In genomic region chr9:21032491-21032890, GRCm38 (mm10) we compare ENCODE assay signal across 8 mouse cellular contexts. TPM values are rescaled to one million over a fixed set of nuclear protein-coding genes. Genes with fewer than 3 reads are reported as not detected.
DNase-seq lines count a peak whose midpoint lies in the region; ATAC-seq and TF ChIP-seq lines count a peak whose summit lies in the region.

No protein-coding gene starts in this region.

- H3K36me3 ChIP-seq in heart, embryonic 13.5 days: no peaks in the 10 kb centered on the region
- no peaks in the 10 kb centered on the region for H3K36me3 ChIP-seq in hindbrain, embryonic 13.5 days
- no peaks in the 10 kb centered on the region for H3K36me3 ChIP-seq in midbrain, embryonic 13.5 days

- H3K9ac ChIP-seq in heart, embryonic 13.5 days: peak overlapping the region; percentile 78
- H3K9ac ChIP-seq in hindbrain, embryonic 13.5 days: peak overlapping the region; percentile 75
- H3K9ac ChIP-seq in midbrain, embryonic 13.5 days (replicated peaks): no peak overlapping the region

- no peak for TF ChIP-seq CTCF in bone marrow macrophage, adult 2 months (IDR thresholded peaks at IDR 0.05; ENCODE audit: low read depth, low read length)

- no peak for TF ChIP-seq POLR2A in bone marrow macrophage, adult 2 months (IDR thresholded peaks at IDR 0.05; ENCODE audit: borderline replicate concordance, low read depth, low read length)

- H3K27ac ChIP-seq in heart, embryonic 13.5 days (replicated peaks): no peak overlapping the region
- no peak overlapping the region for H3K27ac ChIP-seq in bone marrow macrophage, adult 2 months (ENCODE audit: insufficient read depth, low read depth, low read length)
- no peak overlapping the region for H3K27ac ChIP-seq in hindbrain, embryonic 13.5 days
- no peak overlapping the region for H3K27ac ChIP-seq in midbrain, embryonic 13.5 days

- peaks cover 88% of the 10 kb centered on the region for H3K27me3 ChIP-seq in heart, embryonic 13.5 days (replicated peaks)
- H3K27me3 ChIP-seq in hindbrain, embryonic 13.5 days: peaks cover 99% of the 10 kb centered on the region
- H3K27me3 ChIP-seq in midbrain, embryonic 13.5 days: peaks cover 97% of the 10 kb centered on the region

- no peak for DNase-seq in heart, postnatal 4 days
- no peak for DNase-seq in thymus, postnatal 0 days (ENCODE audit: low spot score)
- DNase-seq in cerebellum, adult 11-12 months: no peak

- H3K9me3 ChIP-seq in heart, embryonic 13.5 days: no peaks in the 10 kb centered on the region
- no peaks in the 10 kb centered on the region for H3K9me3 ChIP-seq in hindbrain, embryonic 13.5 days
- no peaks in the 10 kb centered on the region for H3K9me3 ChIP-seq in midbrain, embryonic 13.5 days

- H3K4me3 ChIP-seq in heart, embryonic 13.5 days: peak overlapping the region; percentile 60
- H3K4me3 ChIP-seq in bone marrow macrophage, adult 2 months (ENCODE audit: insufficient read depth, low read length): peak overlapping the region; percentile 66
- peak overlapping the region; percentile 53 for H3K4me3 ChIP-seq in hindbrain, embryonic 13.5 days
- peak overlapping the region; percentile 51 for H3K4me3 ChIP-seq in midbrain, embryonic 13.5 days (replicated peaks)

- H3K4me1 ChIP-seq in heart, embryonic 13.5 days: peaks cover 76% of the 10 kb centered on the region
- H3K4me1 ChIP-seq in bone marrow macrophage, adult 2 months (ENCODE audit: control insufficient read depth, insufficient read depth, low read length): 0 out of 2 replicates have a peak, but pooled peaks cover 4% of the 10 kb centered on the region
- peaks cover 75% of the 10 kb centered on the region for H3K4me1 ChIP-seq in hindbrain, embryonic 13.5 days (replicated peaks)
- peaks cover 65% of the 10 kb centered on the region for H3K4me1 ChIP-seq in midbrain, embryonic 13.5 days (replicated peaks)

- 2% methylated on average over 7 of the region's 7 CpGs for WGBS in heart, embryonic 13.5 days
- WGBS in hindbrain, embryonic 13.5 days: 5% methylated on average over 7 of the region's 7 CpGs
- WGBS in midbrain, embryonic 13.5 days: 2% methylated on average over 7 of the region's 7 CpGs

- no peak for ATAC-seq in heart, embryonic 13.5 days (ENCODE audit: extremely low read depth, insufficient number of reproducible peaks, low FRiP score, low TSS enrichment)
- no peak for ATAC-seq in hindbrain, embryonic 13.5 days (ENCODE audit: low FRiP score)
- no peak for ATAC-seq in midbrain, embryonic 13.5 days
- no peak for ATAC-seq in granulocyte monocyte progenitor cell, adult 5-6 weeks (replicated peaks; ENCODE audit: poor library complexity, severe bottlenecking)

- peak overlapping the region; percentile 98 for H3K4me2 ChIP-seq in heart, embryonic 13.5 days
- H3K4me2 ChIP-seq in hindbrain, embryonic 13.5 days: peak overlapping the region; percentile 94
- H3K4me2 ChIP-seq in midbrain, embryonic 13.5 days (replicated peaks): peak overlapping the region; percentile 90

RNA-seq across cellular contexts. Expression of gene Icam5, which starts 0.6 kb away (rescaled TPM):
- polyA plus RNA-seq in heart, embryonic 13.5 days (2015; fragmentation: Nextera tagmentation; extraction: Ambion mirVana): 0.04 and 0.05 TPM in 2 replicates
- total RNA-seq in heart, postnatal 4 days (2021): not detected
- 0.31 TPM in 1 of 2 replicates, not detected in the other for polyA plus RNA-seq in bone marrow macrophage, adult 2 months (2012; ENCODE audit: insufficient read depth, insufficient read length, missing spikeins)
- polyA plus RNA-seq in hindbrain, embryonic 13.5 days (2015; fragmentation: Nextera tagmentation; extraction: Ambion mirVana): 0.58 and 0.80 TPM in 2 replicates
- 0.32 and 0.34 TPM in 2 replicates for polyA plus RNA-seq in midbrain, embryonic 13.5 days (2015; fragmentation: Nextera tagmentation; extraction: Ambion mirVana)
- polyA plus RNA-seq in thymus, postnatal 0 days (2015; fragmentation: Nextera tagmentation; extraction: Ambion mirVana): 0.14 and 0.33 TPM in 2 replicates
- 0.36 TPM in 1 of 2 replicates, not detected in the other for total RNA-seq in granulocyte monocyte progenitor cell, adult 5-6 weeks (2014; fragmentation: Nextera tagmentation)
- 0.04 TPM in 1 of 2 replicates, not detected in the other for total RNA-seq in granulocyte monocyte progenitor cell, adult 5-6 weeks (2017)

RNA-seq across cellular contexts. Expression of gene Icam4, which starts 3.3 kb away (rescaled TPM):
- polyA plus RNA-seq in heart, embryonic 13.5 days (2015; fragmentation: Nextera tagmentation; extraction: Ambion mirVana): 3.1 and 8.3 TPM in 2 replicates
- total RNA-seq in heart, postnatal 4 days (2021): under 1 TPM; 0.27 to 0.93 TPM
- polyA plus RNA-seq in bone marrow macrophage, adult 2 months (2012; ENCODE audit: insufficient read depth, insufficient read length, missing spikeins): not detected in 2 replicates
- polyA plus RNA-seq in hindbrain, embryonic 13.5 days (2015; fragmentation: Nextera tagmentation; extraction: Ambion mirVana): 0.21 TPM in 1 of 2 replicates, not detected in the other
- polyA plus RNA-seq in midbrain, embryonic 13.5 days (2015; fragmentation: Nextera tagmentation; extraction: Ambion mirVana): 0.23 TPM in 2 replicates
- 0.31 and 0.48 TPM in 2 replicates for polyA plus RNA-seq in thymus, postnatal 0 days (2015; fragmentation: Nextera tagmentation; extraction: Ambion mirVana)
- 2.1 and 2.3 TPM in 2 replicates for total RNA-seq in granulocyte monocyte progenitor cell, adult 5-6 weeks (2014; fragmentation: Nextera tagmentation)
- 0.31 and 1.2 TPM in 2 replicates for total RNA-seq in granulocyte monocyte progenitor cell, adult 5-6 weeks (2017)

RNA-seq across cellular contexts. Expression of gene Icam1, which starts 16.7 kb away (rescaled TPM):
- polyA plus RNA-seq in heart, embryonic 13.5 days (2015; fragmentation: Nextera tagmentation; extraction: Ambion mirVana): 11.6 and 11.9 TPM in 2 replicates
- total RNA-seq in heart, postnatal 4 days (2021): 1 to 10 TPM; 8.0 to 8.5 TPM
- 67.4 and 79.0 TPM in 2 replicates for polyA plus RNA-seq in bone marrow macrophage, adult 2 months (2012; ENCODE audit: insufficient read depth, insufficient read length, missing spikeins)
- 3.4 and 4.4 TPM in 2 replicates for polyA plus RNA-seq in hindbrain, embryonic 13.5 days (2015; fragmentation: Nextera tagmentation; extraction: Ambion mirVana)
- polyA plus RNA-seq in midbrain, embryonic 13.5 days (2015; fragmentation: Nextera tagmentation; extraction: Ambion mirVana): 2.9 and 3.9 TPM in 2 replicates
- polyA plus RNA-seq in thymus, postnatal 0 days (2015; fragmentation: Nextera tagmentation; extraction: Ambion mirVana): 64.8 and 64.9 TPM in 2 replicates
- total RNA-seq in granulocyte monocyte progenitor cell, adult 5-6 weeks (2014; fragmentation: Nextera tagmentation): 11.6 and 14.7 TPM in 2 replicates
- total RNA-seq in granulocyte monocyte progenitor cell, adult 5-6 weeks (2017): 5.9 and 8.0 TPM in 2 replicates

RNA-seq across cellular contexts. Expression of gene Mrpl4, which starts 30.0 kb away (rescaled TPM):
- 124 and 139 TPM in 2 replicates for polyA plus RNA-seq in heart, embryonic 13.5 days (2015; fragmentation: Nextera tagmentation; extraction: Ambion mirVana)
- total RNA-seq in heart, postnatal 4 days (2021): 10 to 100 TPM; 85.7 to 98.0 TPM
- polyA plus RNA-seq in bone marrow macrophage, adult 2 months (2012; ENCODE audit: insufficient read depth, insufficient read length, missing spikeins): 52.7 and 61.3 TPM in 2 replicates
- polyA plus RNA-seq in hindbrain, embryonic 13.5 days (2015; fragmentation: Nextera tagmentation; extraction: Ambion mirVana): 98.2 and 104 TPM in 2 replicates
- polyA plus RNA-seq in midbrain, embryonic 13.5 days (2015; fragmentation: Nextera tagmentation; extraction: Ambion mirVana): 98.1 and 102 TPM in 2 replicates
- 116 and 130 TPM in 2 replicates for polyA plus RNA-seq in thymus, postnatal 0 days (2015; fragmentation: Nextera tagmentation; extraction: Ambion mirVana)
- 44.8 and 73.4 TPM in 2 replicates for total RNA-seq in granulocyte monocyte progenitor cell, adult 5-6 weeks (2014; fragmentation: Nextera tagmentation)
- 44.5 and 46.0 TPM in 2 replicates for total RNA-seq in granulocyte monocyte progenitor cell, adult 5-6 weeks (2017)

RNA-seq across cellular contexts. Expression of gene Zglp1, which starts 34.4 kb away (rescaled TPM):
- 0.51 and 0.87 TPM in 2 replicates for polyA plus RNA-seq in heart, embryonic 13.5 days (2015; fragmentation: Nextera tagmentation; extraction: Ambion mirVana)
- not detected for total RNA-seq in heart, postnatal 4 days (2021)
- not detected in 2 replicates for polyA plus RNA-seq in bone marrow macrophage, adult 2 months (2012; ENCODE audit: insufficient read depth, insufficient read length, missing spikeins)
- polyA plus RNA-seq in hindbrain, embryonic 13.5 days (2015; fragmentation: Nextera tagmentation; extraction: Ambion mirVana): 0.92 and 1.9 TPM in 2 replicates
- polyA plus RNA-seq in midbrain, embryonic 13.5 days (2015; fragmentation: Nextera tagmentation; extraction: Ambion mirVana): 1.8 and 2.0 TPM in 2 replicates
- polyA plus RNA-seq in thymus, postnatal 0 days (2015; fragmentation: Nextera tagmentation; extraction: Ambion mirVana): 0.59 and 0.69 TPM in 2 replicates
- total RNA-seq in granulocyte monocyte progenitor cell, adult 5-6 weeks (2014; fragmentation: Nextera tagmentation): 6.2 TPM in 1 of 2 replicates, not detected in the other
- total RNA-seq in granulocyte monocyte progenitor cell, adult 5-6 weeks (2017): not detected in 2 replicates
